Mouse (Mus musculus) stomach, postnatal 0 days (tissue): Measurements from ENCODE around the gene Bst2.

Source experiments
- CTCF ChIP-seq: IDR thresholded peaks from 2 replicates; pipeline ENCODE4 v1.5.1; 2016; ENCODE audit warnings: antibody characterized with exemption, low read depth, mild to moderate bottlenecking, moderate library complexity
- EP300 ChIP-seq: optimal IDR thresholded peaks from 2 replicates; pipeline ENCODE3; 2016; ENCODE audit warnings: antibody characterized with exemption

- TF ChIP-seq CTCF (no peak), EP300 (no peak)
Observed at GRCm38 (mm10) chr8:71509316-71509715, 27.9 kb downstream of the Bst2 start.
